Mouse (Mus musculus) MEL-GATA-1-ER (cell line): ENCODE results near the gene Ssbp1.

Source experiments
- DNase-seq: peaks from one replicate; pipeline ENCODE4 v3.0.0-alpha.2; 2012; ENCODE audit warnings: low read depth; ENCODE audit errors: extremely low read depth

Ssbp1 gene

DNA sequence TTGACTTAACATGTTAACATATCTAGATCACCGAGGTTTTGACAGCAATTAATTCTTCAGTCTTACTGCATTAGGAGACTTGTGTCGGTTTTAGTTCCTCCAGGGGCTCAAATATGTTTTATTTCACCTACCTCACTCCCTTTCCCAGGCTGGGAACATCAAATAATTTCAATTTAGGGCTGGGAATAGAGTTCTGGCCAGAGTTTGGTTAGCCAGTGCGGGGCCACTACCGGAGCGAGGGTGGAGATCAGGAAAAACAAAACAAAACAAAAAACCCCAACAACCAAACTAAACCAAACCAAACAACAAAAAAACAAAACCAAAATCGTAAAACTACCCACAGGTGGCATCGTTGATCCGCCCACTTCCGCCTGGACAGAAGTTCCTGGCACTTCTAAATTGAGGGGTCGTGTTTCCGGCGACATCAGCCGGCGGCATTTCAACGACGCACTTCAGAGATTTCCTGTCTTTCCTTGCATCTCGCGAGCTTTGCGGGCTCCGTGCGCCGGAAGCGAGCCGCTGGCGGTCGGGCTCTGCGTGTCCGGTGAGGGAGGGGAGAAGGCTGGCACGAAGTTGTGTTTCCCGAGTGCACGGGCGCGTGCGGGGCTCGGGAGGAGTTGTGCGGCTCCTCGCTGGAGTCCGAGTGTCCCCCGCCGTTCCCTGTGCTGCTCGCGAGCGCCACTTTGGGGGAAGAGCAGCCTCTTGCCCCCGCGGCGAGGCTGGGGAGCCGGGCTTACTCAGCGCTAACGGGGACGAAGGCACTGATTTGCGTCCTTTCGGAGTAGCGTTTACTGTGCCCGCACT is at the start of gene Ssbp1:
Gene Ssbp1 (plus strand): TSS at position 437 of the 804 bp plus-strand sequence.
- peak; percentile 93 for DNase-seq

GRCm38 (mm10) chr6:40423013-40423412 is 48.1 kb upstream of the Ssbp1 start:
- DNase-seq = no peak

- peak; percentile 47 for DNase-seq
Observed at GRCm38 (mm10) chr6:40423774-40424173, 47.4 kb upstream of the Ssbp1 start.

DNA sequence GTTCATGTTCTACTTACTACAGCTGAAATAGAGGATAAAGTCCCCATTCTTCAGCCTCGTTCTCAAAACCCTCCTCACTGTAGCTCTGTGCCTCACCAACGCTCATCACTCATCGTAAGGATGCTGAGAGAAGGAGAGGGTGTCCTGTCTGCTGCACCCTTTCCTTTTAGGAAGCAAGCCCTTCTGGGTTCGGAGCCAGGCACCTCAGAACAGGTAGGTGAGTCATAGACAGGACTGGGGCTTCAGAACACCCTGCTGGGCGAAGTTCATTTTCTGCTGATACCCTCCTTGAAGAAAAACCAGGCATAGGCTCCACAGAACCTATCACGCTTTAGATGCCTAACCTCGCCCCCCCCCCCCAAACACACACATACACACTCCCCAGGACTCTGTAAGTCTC is 43.7 kb upstream of the Ssbp1 start:
- no peak for DNase-seq

DNA sequence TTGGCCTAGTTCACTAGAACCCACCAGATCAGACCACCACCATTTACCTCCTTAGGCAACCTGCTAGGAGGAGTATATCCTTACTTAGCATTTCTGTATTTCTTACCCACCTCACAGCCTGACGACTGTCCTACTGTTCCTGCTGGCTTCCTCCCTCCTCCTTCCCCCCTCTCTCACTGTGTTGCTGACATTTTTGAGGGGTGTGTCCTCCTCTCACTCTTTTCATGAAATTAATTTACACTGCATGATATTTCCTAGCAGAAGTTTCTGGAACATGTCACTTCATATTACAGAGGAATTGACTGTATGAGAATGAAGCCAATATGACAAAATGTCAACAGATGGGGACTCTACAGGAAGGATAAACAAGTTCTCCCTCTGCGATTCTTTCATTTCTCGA is 42.5 kb upstream of the Ssbp1 start:
- DNase-seq = no peak

GRCm38 (mm10) chr6:40429521-40429931 is 41.6 kb upstream of the Ssbp1 start:
- DNase-seq = no peak

- peak; percentile 61 for DNase-seq
Observed at GRCm38 (mm10) chr6:40430251-40430650, 40.9 kb upstream of the Ssbp1 start.

DNA sequence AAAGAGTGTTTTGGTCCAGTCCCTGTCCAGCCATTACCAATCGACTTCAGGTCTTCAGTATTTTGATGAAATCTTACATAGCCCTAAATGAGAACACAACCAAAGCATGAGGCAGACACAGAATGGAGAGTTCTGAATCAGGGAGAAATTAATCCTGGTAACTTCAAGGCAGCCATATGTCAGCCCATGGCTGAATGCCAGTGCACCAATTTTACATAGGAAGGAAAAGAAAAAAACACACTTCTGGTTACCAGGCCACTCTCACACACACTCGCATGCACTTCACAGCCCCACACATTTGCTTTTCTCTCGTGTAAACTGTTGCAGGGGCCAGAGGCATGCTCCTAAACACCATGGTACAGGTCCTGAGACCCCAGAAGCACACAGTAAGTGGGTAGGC is 40.3 kb upstream of the Ssbp1 start:
- DNase-seq = no peak

DNA sequence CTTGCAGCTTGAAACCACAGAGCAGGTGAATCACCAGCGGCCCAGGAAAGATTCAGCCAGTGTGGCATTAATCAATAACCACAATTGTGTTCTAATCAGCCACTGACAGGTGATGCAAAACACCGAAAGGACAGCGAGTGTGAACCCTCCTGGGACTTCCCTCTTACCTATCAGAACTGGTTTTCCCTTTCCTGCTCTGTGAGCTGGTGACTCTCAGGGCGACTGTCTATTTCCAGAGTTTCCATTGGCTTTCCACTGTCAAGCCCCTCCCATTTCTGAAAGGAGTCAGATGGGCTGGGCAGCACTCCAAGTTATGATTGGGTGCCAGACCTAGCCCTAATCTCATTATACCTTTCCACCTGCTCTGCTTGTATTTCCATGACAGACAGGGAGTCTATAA is 39.8 kb upstream of the Ssbp1 start:
- DNase-seq = no peak

- no peak for DNase-seq
Observed at GRCm38 (mm10) chr6:40431812-40432211, 39.3 kb upstream of the Ssbp1 start.

- DNase-seq = no peak
Observed at GRCm38 (mm10) chr6:40432346-40433275, 38.5 kb upstream of the Ssbp1 start.

DNA sequence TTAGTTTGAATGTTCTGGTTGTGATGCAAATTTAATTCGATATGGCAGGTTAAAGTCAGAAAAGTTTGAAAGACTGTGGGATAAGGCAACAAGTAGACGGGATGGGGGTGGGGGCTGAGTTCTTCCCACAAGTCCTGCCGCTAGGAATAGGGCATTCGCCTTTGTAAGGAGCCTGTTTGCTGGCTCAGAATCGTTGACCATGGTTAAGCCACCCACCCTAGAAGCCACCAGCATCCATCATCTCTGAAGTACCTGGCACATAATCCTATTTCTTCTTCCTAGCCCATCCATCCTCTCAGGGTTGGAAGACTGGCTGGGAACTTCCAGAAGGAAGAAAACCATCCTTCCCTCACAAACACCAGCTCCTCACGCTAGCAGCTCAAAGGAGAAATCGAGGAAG is 36.5 kb upstream of the Ssbp1 start:
- no peak for DNase-seq

DNA sequence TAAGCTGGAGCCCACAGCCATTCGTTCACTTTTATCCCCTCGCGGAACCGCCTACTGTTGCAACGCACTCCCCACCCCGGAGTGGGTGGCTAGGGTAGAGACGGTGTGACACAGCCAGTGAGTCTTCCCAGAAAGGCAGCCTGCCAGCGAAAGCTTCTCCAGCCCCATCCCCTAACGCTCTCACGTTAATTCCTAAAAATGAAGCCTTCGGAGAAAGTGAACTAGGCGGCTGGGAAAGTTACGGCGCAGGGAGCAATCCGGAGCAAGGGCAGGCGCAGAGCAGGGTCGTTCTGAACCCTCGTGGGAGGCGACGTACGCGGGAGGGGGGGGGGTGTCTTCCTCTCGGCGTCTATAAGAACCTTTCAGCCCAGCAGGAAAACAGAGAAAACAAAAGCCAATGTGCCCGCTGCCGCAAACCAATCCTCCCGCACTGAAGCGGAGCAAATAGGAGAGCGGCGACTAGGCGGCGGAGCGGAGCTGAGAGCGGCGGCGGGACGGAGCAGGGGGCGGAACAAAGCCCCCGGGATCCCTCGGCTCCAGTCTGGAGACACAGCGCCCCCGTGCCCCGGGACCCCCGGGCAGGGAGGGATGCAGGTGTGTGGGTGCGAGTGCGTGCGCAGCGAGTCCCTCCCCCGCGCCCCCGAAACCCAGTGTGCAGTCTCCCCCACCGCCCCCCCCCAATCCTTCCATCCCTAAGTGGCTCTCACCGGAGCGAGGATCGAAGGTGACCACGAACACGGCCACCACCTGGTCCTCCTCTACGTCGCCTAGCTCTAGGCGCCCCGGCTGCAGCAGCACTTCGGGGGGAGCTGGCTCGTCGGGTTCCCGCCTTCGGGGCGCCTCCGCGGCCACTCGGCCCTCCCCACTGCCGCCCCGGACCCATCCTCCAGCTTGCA is 35.8 kb upstream of the Ssbp1 start:
- no peak for DNase-seq

DNA sequence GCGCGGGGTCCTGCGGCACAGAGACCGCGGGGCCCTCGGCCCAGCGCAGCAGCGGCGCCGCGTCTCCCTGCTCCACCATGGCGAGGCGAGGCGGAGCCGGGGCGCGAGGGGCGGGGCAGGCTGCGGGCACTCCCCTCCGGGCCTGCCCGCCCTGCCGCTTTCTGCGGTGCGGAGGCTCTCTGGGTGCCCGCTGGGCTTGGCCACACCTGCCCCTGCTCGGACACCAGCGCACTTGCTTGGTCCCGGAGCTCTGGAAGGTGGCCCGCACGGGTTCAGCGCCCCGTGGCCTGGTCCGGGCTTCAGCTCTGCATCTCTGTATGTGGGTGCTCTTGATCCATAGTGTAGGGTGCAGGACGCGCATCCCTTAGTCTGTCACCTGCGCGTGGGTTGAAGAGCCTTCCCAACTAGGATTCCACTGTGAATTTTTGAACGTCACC is 35.1 kb upstream of the Ssbp1 start, which contains the start of gene E330009J07Rik:
Gene E330009J07Rik (minus strand): TSS at position 89 of the 437 bp plus-strand sequence.
- no peak for DNase-seq

DNA sequence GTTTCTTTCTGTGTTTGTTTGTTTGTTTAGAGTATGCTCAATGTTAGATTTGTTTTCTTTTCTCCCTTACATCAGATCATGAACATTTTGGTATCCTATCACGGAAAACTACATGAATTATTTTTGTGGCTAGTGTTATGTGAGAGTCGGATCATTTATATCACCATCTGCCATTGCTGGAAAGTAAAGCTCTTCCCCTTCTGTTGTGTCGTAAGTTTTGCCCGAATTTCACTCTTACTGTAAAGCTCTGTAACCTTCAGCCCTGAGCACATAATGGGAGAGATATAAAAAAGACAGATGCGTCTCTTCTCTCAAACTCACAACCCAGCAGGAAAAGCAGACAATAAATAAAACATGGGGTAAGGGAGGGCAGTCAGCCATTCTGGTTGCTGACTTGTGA is 32.2 kb upstream of the Ssbp1 start, which contains the start of gene Wee2:
Gene Wee2 (plus strand): TSS at position 153 of the 400 bp plus-strand sequence.
- no peak for DNase-seq

DNA sequence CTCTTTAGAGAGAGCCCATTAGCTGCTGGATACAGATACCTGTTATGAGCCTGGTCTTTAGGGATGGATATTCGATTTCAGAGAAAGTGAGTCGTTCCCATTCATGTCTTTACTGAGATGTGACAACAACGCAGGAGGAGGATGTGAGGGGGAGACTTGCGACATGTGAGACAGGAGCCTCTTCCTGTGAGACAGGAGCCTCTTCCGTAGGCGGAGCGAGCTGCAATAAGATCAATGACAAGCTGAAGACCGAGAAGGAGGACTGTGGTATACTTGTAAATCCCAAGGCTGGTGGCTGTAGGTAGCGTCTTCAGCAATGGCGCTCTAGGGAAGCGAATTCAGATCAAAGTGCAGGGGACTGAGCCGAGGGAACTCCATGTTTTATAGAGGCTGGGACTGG is 31.4 kb upstream of the Ssbp1 start:
- no peak for DNase-seq

DNA sequence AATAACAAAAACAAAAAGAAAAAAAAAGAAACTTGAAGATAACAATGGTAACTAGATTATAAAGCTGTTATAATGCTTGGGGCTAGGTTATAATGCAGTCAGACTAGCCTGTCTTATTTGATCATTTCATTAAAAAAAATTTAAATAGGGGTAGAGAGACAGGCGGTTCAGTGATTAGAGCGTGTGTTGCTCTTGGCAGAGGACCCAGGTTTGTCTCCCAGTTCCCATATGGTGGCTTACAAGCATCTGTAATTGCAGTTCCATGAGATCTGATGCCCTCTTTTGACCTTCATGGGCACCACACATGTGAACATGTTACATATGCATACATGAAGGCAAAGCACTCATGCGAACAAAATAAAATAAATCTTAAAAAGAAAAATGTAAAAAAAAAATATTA is 29.9 kb upstream of the Ssbp1 start:
- DNase-seq = no peak

DNA sequence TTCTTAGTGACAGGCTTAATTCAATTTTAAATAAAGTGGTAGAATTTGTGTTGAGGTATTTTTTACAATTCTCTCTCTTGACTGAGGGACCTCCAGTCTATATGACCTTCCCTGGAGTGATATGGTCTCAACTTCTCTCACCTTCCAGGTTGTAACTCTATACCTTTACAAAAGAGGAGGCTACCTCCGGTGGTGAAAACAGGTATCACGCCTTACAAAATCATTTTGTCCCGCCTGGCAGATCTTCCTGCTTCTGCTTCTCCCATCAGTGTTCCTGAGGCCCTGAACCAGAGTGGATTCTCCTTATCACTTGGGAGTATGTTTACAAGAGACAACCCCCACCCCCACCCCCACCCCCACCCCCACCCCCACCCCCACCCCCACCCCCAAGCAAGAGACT is 29.4 kb upstream of the Ssbp1 start:
- DNase-seq = no peak

- DNase-seq = no peak
Observed at GRCm38 (mm10) chr6:40443281-40443928, 27.7 kb upstream of the Ssbp1 start.

- DNase-seq = no peak
Observed at GRCm38 (mm10) chr6:40448626-40449025, 22.5 kb upstream of the Ssbp1 start.
